In genomic region chr4:125350056-125350455, GRCm38 (mm10) we compare ENCODE assay signal across 26 mouse cellular contexts.
"Had no signal": no experiment of that assay in that cellular context is flagged by ENCODE, and none has a peak within 500 bp of the region (broad histone marks: within the 10 kb centered on the region; RNA-seq: fewer than 3 reads in every experiment).

No protein-coding gene starts in this region.

- H3K27me3 ChIP-seq: heart, embryonic 15.5 days; hindbrain, embryonic 13.5 days; hindbrain, embryonic 15.5 days; limb, embryonic 15.5 days; liver, embryonic 12.5 days had no signal

- H3K27ac ChIP-seq: gastrocnemius, adult 2 months; heart, embryonic 13.5 days; heart, embryonic 15.5 days; hindbrain, embryonic 13.5 days; hindbrain, embryonic 15.5 days; hindbrain, postnatal 0 days; kidney, embryonic 15.5 days; kidney, postnatal 0 days; limb, embryonic 13.5 days; limb, embryonic 15.5 days; liver, embryonic 12.5 days; liver, embryonic 14.5 days had no signal

- H3K36me3 ChIP-seq: heart, embryonic 13.5 days; heart, embryonic 15.5 days; hindbrain, embryonic 13.5 days; hindbrain, embryonic 15.5 days; kidney, embryonic 15.5 days; limb, embryonic 13.5 days; limb, embryonic 15.5 days; liver, embryonic 12.5 days had no signal

- DNase-seq: gastrocnemius, adult 2 months; gastrocnemius, postnatal 14 days; gastrocnemius, postnatal 36 days; heart, adult 18-20 months; heart, postnatal 14 days; heart, postnatal 36 days; kidney, adult 11 months; kidney, adult 2 months; kidney, adult 9 months; kidney, postnatal 14 days; kidney, postnatal 36 days; layer of hippocampus, adult 9-11 months; layer of hippocampus, postnatal 36 days; left cerebral cortex, postnatal 4 days; lung, adult 18-20 months had no signal

- H3K4me1 ChIP-seq: heart, embryonic 13.5 days; heart, embryonic 15.5 days; hindbrain, embryonic 15.5 days; kidney, embryonic 15.5 days; limb, embryonic 13.5 days; limb, embryonic 15.5 days; liver, embryonic 12.5 days had no signal

- H3K9ac ChIP-seq: heart, embryonic 13.5 days; heart, embryonic 15.5 days; hindbrain, embryonic 13.5 days; hindbrain, embryonic 15.5 days; kidney, embryonic 15.5 days; limb, embryonic 13.5 days; limb, embryonic 15.5 days; liver, embryonic 12.5 days; liver, embryonic 14.5 days had no signal

- H3K4me3 ChIP-seq: gastrocnemius, adult 2 months; heart, embryonic 13.5 days; heart, embryonic 15.5 days; hindbrain, embryonic 13.5 days; hindbrain, embryonic 15.5 days; kidney, embryonic 15.5 days; limb, embryonic 13.5 days; limb, embryonic 15.5 days; liver, embryonic 12.5 days had no signal
